Mouse (Mus musculus) left cerebral cortex, adult 11 months (tissue): ENCODE data around the gene Col1a1.

Experiments
- DNase-seq: peaks from one replicate; pipeline ENCODE4 v3.0.0; 2022; ENCODE audit warnings: low spot score

Col1a1 gene

DNA sequence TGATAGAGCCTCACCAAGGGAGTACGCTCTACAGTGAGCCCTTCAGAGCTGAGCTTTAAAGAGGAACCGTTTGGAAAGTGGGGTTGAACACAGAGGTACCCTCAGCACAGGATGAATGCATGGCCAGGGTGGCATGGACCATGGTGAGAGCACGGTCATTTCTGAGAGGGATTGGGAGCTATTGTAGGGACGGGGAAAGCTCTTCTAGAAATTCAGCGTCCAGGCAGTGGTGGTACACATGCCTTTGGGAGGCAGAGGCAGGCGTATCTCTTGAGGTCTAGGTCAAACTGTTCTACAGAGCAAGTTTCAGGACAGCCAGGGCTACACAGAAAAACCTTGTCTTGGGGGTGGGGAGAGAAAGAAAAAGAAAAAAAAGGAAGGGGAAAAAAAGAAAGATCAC, 61.0 kb downstream of the Col1a1 start:
- no peak for DNase-seq

GRCm38 (mm10) chr11:94997596-94997995, 61.6 kb downstream of the Col1a1 start:
- no peak for DNase-seq

DNA sequence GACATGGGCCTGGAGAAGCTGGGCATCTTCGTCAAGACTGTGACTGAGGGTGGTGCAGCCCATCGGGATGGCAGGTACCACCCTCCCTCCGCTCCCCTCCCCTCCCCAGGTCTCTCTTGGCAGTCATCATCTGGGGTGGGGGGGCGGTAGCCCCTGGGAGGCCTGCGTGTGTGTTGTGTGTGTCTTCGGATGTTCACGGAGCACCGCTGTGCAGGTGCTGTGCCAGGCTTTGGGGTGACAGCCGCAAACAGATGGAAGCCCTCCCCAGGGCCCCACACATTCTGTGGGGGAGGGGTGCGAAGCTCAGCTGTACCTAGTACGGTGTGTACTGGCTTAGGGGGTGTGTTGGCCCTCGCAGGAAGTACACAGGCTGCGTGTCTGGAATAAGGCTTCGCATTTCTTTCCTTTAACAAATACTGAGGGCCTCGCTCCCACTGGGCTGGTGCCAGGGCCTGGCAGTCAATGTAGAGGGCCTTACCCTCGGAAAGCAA, 62.1 kb downstream of the Col1a1 start:
- no peak for DNase-seq

- no peak for DNase-seq
These were observed 64.1 kb downstream of the Col1a1 start for GRCm38 (mm10) chr11:95000128-95000527.

DNA sequence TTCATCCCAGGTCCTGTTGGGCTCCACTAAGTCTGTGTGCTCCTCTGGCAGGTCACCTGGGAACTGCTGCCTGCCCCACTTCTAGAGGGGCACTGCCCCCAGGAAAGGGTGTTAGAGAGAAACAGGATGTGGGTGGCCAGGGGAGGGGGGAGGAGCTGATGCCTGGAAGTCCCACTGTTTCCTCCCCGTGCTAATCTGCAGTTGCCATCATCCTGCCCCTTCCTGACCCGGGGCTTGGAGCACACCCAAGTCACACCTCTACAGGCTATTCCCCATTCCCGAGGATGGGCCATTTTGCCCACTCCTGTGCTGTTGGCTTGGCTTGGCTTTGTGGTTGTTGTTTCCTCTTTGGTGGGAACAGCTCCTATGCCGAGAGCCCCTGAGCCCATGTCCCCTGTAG, 64.5 kb downstream of the Col1a1 start:
- DNase-seq, result no peak

- no peak for DNase-seq
These were observed 65.0 kb downstream of the Col1a1 start for GRCm38 (mm10) chr11:95001058-95001457.

- DNase-seq, result no peak
These were observed 65.7 kb downstream of the Col1a1 start for GRCm38 (mm10) chr11:95001584-95002347.
